Mouse (Mus musculus) bone marrow, adult 2 months (tissue): ENCODE data around the gene Slc35g3. TPM values are rescaled to one million over a fixed set of nuclear protein-coding genes. Genes with fewer than 3 reads are reported as not detected.
A peak's percentile ranks its signal among the peaks of the same experiment; 100 is the strongest.

Experiments
- H3K27ac ChIP-seq: fragments of 200-500 bp; 2 replicates; pipeline ENCODE4 v1.5.1; 2012; ENCODE audit warnings: low read depth, mild to moderate bottlenecking, control low read depth, inconsistent platforms, low read length; ENCODE audit not compliant: control insufficient read depth, poor library complexity, insufficient read depth
- H3K4me1 ChIP-seq: fragments of 200-500 bp; 2 replicates; pipeline ENCODE4 v1.6.1; 2011; ENCODE audit warnings: low read length; ENCODE audit not compliant: control insufficient read depth, insufficient read depth
- H3K4me3 ChIP-seq: fragments of 200-500 bp; replicated peaks from 2 replicates; pipeline ENCODE3; 2011; ENCODE audit warnings: mild to moderate bottlenecking, low read depth, low read length, control low read depth; ENCODE audit not compliant: control insufficient read depth
- CTCF ChIP-seq: fragments of 200-500 bp; IDR thresholded peaks from 2 replicates; pipeline ENCODE4 v1.5.1; 2011; ENCODE audit warnings: low read length, control low read depth; ENCODE audit not compliant: control insufficient read depth, insufficient read depth
- POLR2A ChIP-seq: fragments of 200-500 bp; IDR thresholded peaks from 2 replicates; pipeline ENCODE4 v1.6.1; 2011; ENCODE audit warnings: low read depth, mild to moderate bottlenecking, control low read depth, low read length, borderline replicate concordance; ENCODE audit not compliant: control insufficient read depth
- WGBS: fragments of 180-500 bp; shearing (Covaris S2); methylation state at CpG from one replicate; pipeline ENCODE4 v1.1.7; 2018; 5-methylcytosine and 5-hydroxymethylcytosine counted together
- polyA plus RNA-seq: library from polyadenylated mRNA; stranded (reverse); fragments of >200 nt; gene quantifications from 2 replicates; pipeline ENCODE4 v1.2.4, GENCODE M21; 2011; ENCODE audit warnings: low replicate concordance; ENCODE audit not compliant: missing spikeins, insufficient read depth, insufficient read length

Gene Slc35g3
- polyA plus RNA-seq, 1 experiment, result not detected

DNA sequence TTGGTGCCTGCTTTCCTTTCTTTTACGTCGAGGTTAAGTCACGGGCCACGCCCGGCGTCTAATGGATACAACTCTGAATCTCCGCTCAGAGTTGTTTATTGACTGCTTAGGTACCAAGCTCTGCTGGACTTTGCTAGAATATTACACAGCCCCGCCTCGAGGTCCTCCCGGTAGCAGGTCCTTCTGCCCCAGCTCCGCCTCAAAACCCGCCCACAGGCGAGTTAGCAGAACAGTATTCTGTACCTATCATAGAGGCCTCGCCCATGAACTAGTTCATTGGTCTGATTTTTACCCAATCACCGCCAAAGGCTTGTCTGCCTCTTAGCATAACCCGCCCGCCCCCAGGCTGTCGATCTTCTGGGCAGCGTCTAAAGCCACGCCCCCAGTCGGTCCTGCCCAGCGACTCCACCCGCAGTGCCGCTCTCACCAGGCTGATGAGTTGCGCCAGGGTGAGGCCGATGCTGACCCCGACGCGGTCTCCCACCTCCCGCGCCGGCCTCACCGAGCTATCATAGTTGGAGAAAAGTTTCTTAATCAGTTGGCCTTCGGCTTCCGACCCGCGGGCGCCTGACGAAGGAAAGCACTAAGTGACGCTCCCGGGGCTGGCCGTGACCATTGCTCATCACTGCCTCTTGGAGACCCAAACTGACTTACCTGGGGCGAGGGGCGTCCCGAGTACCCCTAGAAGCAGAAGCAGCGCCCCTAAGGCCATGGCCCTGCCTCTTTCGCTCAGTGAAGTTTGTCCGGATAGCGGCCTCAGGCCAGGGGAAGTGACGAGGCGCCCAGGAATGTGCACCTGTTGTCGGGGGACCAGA lies 33.6 kb upstream of the Slc35g3 start, which contains the start of gene Chrnb1:
TSS of gene Chrnb1 (minus strand) at position 776 of the 815 bp plus-strand sequence.
- 2% methylated on average over 52 of the region's 52 CpGs for WGBS
- H3K27ac ChIP-seq, result peak within 1 kb of the TSS; percentile 30

DNA sequence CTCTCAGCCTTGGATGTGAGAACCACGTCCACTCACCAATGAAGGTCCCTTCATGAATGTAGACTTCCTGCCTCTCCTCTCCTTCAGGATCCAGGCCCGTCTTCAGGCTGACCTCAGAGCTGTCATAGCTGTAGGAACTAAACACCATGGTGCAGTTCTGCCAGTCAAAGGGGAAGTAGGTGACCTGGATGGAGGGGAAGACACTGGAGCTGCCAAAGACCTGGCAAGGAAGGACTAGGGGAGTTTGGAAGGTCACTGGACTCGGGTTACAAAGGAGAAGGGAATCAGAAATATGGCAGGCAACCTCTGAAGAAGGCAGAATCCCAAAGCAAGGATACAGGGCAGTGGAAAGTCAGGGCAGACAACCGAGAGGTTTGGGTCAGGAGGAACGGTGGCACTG lies 31.7 kb upstream of the Slc35g3 start:
- WGBS, result 65% methylated on average over 5 of the region's 5 CpGs
- H3K4me1 ChIP-seq, result no peaks in the 10 kb centered on the region

More for the DNA sequence above, 33.6 kb upstream of the Slc35g3 start, which contains the start of gene Chrnb1:
- TF ChIP-seq POLR2A, result peak; percentile 76
- TF ChIP-seq CTCF, result peak; percentile 11; the same call in 1 of the 2 replicates
- peak within 1 kb of the TSS; percentile 69 for H3K4me3 ChIP-seq
- H3K4me1 ChIP-seq, result peaks cover 1% of the 10 kb centered on the region; the same call in 1 of the 2 replicates

DNA sequence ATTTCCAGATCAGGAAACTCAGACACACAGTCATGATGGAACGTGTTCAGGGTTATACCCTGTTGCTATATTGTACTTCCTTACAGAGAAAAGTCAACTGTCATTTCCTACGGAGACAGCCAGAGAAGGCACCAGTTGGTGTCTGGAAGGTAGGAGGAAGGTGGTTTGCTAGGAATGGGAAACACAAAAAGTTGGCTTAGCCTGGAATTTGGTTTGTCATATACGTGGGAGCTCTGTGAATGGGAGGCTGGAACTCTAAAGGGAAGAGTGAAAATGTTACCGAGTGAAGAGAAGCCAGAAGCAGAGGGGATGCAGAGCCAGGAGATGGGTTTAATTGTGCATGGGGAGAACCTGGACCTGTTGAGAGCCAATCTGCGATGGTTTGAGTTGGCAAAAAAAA lies 29.7 kb upstream of the Slc35g3 start:
- no peak for TF ChIP-seq POLR2A
- TF ChIP-seq CTCF, result no peak
- H3K27ac ChIP-seq, result no peak overlapping the region
- 67% methylated on average over 5 of the region's 5 CpGs for WGBS
- H3K4me3 ChIP-seq, result no peak overlapping the region
- H3K4me1 ChIP-seq, result no peaks in the 10 kb centered on the region

More for the DNA sequence above, 31.7 kb upstream of the Slc35g3 start:
- TF ChIP-seq POLR2A (no peak), CTCF (no peak)
- no peak overlapping the region for H3K4me3 ChIP-seq
- no peak overlapping the region for H3K27ac ChIP-seq

DNA sequence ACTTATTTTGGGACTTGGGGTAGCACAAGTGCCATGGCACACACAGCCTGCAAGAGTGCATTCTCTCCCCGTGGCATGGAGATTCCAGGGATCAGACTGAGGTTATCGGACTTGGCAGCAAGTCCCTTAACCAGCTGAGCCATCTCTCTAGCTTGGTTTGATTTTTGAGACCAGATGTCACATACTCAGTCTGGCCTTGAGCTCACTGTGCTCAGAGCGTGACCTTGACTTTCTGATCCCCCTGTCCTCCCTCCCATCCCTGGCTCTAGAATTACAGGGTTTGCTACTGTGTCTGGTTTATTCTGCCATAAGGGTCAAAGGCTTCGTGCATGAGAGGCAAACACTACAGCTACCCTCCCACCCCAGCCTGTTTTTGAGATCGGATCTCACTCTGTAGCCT lies 27.7 kb upstream of the Slc35g3 start:
- Histone ChIP-seq H3K4me3 (no peak overlapping the region), H3K27ac (no peak overlapping the region), H3K4me1 (no peaks in the 10 kb centered on the region; the same call in 1 of the 2 replicates)
- 86% methylated on average over 5 of the region's 5 CpGs for WGBS
- no peak for TF ChIP-seq POLR2A
- no peak for TF ChIP-seq CTCF

DNA sequence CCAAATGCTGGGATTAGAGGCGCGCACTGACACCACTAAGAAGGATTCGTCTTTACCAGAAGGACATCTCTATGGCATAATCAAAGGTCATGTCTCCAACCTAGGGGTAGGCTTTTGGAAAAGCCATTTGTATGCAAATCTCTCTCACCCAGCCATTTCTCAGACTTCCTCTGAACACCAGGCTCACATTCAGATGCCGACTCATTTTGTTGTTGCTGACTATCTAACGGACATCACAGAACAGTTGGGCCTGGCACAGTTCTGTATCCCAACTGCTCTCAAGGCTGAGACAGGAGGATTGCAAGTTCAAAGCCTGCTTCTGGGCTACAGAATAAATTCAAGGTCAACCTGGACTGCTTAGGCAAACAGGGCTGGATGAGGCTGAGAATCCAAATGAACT lies 25.5 kb upstream of the Slc35g3 start:
- TF ChIP-seq POLR2A (no peak), CTCF (no peak)
- Histone ChIP-seq H3K27ac (no peak overlapping the region), H3K4me1 (no peaks in the 10 kb centered on the region; the same call in 1 of the 2 replicates), H3K4me3 (no peak overlapping the region)
- WGBS, result 75% methylated on average over 5 of the region's 5 CpGs

DNA sequence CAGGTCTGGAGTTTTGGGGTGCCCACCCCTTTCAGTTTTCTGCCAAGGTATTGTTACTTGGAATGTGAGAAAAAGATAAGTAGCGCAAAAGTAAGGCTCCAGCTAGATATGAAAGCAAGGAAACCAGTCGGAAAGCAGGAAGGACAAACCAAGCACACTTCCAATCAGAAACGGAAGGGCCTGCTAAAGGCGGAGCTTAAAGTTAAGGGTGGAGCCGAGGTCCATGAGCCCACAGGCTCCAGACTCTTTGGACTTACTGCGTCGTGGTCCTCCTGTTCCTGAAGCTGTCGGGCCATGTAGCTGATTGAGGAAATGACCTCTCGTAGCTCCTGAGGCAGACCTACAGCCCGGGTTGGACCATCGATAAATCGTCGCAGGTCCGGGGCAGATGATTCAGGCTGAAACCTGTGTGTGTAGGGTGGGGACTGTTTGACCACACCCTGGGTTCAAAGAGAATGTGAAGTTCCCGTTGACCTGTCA lies 23.1 kb upstream of the Slc35g3 start:
- H3K4me1 ChIP-seq, result no peaks in the 10 kb centered on the region; the same call in 1 of the 2 replicates
- H3K4me3 ChIP-seq, result peak overlapping the region; percentile 32
- H3K27ac ChIP-seq, result no peak overlapping the region
- no peak for TF ChIP-seq CTCF
- no peak for TF ChIP-seq POLR2A
- WGBS, result 43% methylated on average over 15 of the region's 15 CpGs

DNA sequence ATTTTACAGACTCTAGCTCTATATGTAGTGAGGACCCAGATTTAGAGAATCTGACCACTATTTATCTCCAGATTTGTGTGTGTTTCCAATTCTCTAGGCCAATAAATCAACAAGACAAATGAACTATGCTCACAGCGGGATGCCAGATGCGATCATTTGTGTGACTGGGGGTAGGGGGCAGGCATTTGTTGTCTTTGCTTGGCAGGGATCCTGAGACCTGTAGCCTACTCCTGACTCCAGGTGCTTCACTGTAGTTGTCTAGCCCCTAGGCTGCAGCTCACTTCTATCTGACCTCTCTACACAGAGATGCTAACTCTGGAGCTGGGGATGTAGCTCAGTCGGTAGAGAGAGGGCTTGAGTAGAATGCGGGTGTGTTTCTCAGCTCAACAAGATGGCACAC lies 20.1 kb upstream of the Slc35g3 start:
- H3K4me3 ChIP-seq, result no peak overlapping the region
- no peak overlapping the region for H3K27ac ChIP-seq
- no peak for TF ChIP-seq POLR2A
- WGBS, result 74% methylated on average over 4 of the region's 4 CpGs
- H3K4me1 ChIP-seq, result no peaks in the 10 kb centered on the region; the same call in 1 of the 2 replicates

DNA sequence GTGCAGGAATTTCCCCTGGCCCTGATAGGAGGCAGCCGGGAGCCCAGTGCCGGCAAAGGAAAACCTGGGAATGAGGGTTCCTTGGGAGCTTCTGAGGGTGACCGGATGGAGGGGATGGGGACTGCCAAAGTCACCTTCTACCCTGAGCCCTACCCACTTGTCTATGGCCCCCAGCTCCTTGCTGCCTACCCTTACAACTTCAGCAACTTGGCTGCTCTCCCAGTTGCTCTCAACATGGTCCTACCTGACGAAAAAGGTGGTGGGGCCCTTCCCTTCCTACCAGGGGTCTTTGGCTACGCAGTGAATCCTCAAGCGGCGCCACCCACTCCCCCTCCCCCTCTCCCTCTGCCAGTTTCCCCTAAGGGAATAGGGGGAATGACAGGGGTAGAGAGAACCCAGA lies 17.2 kb upstream of the Slc35g3 start:
- Histone ChIP-seq H3K4me1 (no peaks in the 10 kb centered on the region; the same call in 1 of the 2 replicates), H3K4me3 (no peak overlapping the region), H3K27ac (no peak overlapping the region)
- TF ChIP-seq CTCF (no peak), POLR2A (no peak)
- WGBS, result 76% methylated on average over 7 of the region's 7 CpGs
